Mouse (Mus musculus) midbrain, embryonic 13.5 days (tissue): ENCODE measurements at regions not wholly inside any gene's neighbourhood (a gene's known extent, or its start where the extent isn't known, plus 50 kb on each side); places are given as distances from the start of the nearest gene placed in this dataset.

ENCODE experiments used
- ATAC-seq: fragments of 200-750 bp; cut with Nextera tagmentation; 2 replicates; pipeline ENCODE4 v1.8.0; 2017; ENCODE audit warnings: mild to moderate bottlenecking, moderate TSS enrichment, moderate library complexity
- H3K27ac ChIP-seq: fragments of 300-500 bp; sonication (generic); 2 replicates; pipeline ENCODE4 v1.5.1; 2015; ENCODE audit warnings: inconsistent platforms, mild to moderate bottlenecking, moderate library complexity
- H3K27me3 ChIP-seq: fragments of 300-500 bp; sonication (generic); 2 replicates; pipeline ENCODE4 v1.6.1; 2015; ENCODE audit warnings: mild to moderate bottlenecking, inconsistent platforms
- H3K36me3 ChIP-seq: fragments of 300-500 bp; sonication (generic); 2 replicates; pipeline ENCODE4 v1.6.1; 2015; ENCODE audit warnings: mild to moderate bottlenecking, inconsistent platforms
- H3K4me1 ChIP-seq: fragments of 300-500 bp; sonication (generic); replicated peaks from 2 replicates; pipeline ENCODE4 v1.6.1; 2015; ENCODE audit warnings: inconsistent platforms
- H3K4me2 ChIP-seq: fragments of 300-500 bp; sonication (generic); replicated peaks from 2 replicates; pipeline ENCODE4 v1.6.1; 2015; ENCODE audit warnings: moderate library complexity, mild to moderate bottlenecking, inconsistent platforms
- H3K4me3 ChIP-seq: fragments of 300-500 bp; sonication (generic); replicated peaks from 2 replicates; pipeline ENCODE4 v1.5.1; 2015; ENCODE audit warnings: mild to moderate bottlenecking, inconsistent platforms
- H3K9ac ChIP-seq: fragments of 300-500 bp; sonication (generic); replicated peaks from 2 replicates; pipeline ENCODE4 v1.6.1; 2015; ENCODE audit warnings: mild to moderate bottlenecking, inconsistent platforms
- H3K9me3 ChIP-seq: fragments of 300-500 bp; sonication (generic); 2 replicates; pipeline ENCODE4 v1.6.1; 2016; ENCODE audit warnings: mild to moderate bottlenecking, inconsistent platforms
- WGBS: fragments of 180-500 bp; shearing (Covaris S2); methylation state at CpG from one replicate; pipeline ENCODE4 v1.1.7; 2015; 5-methylcytosine and 5-hydroxymethylcytosine counted together

- no peak overlapping the region for H3K4me3 ChIP-seq
- no peaks in the 10 kb centered on the region for H3K36me3 ChIP-seq
- peaks cover 6% of the 10 kb centered on the region; the same call in 1 of the 2 replicates for H3K27me3 ChIP-seq
- H3K4me1 ChIP-seq: no peaks in the 10 kb centered on the region
- no peak overlapping the region for H3K9ac ChIP-seq
- whole genome bisulfite sequencing: 54% methylated on average over 10 of the region's 10 CpGs
- H3K9me3 ChIP-seq: 0 out of 2 replicates have a peak, but pooled peaks cover under 1% of the 10 kb centered on the region
- ATAC-seq: no peak
- no peak overlapping the region for H3K27ac ChIP-seq
- H3K4me2 ChIP-seq: no peak overlapping the region
Observed at GRCm38 (mm10) chr4:99503221-99503744, 152.8 kb upstream of the Foxd3 start.

- 28% methylated on average over 6 of the region's 6 CpGs for WGBS
- Histone ChIP-seq H3K9me3 (0 out of 2 replicates have a peak, but pooled peaks cover 4% of the 10 kb centered on the region), H3K4me1 (peaks cover 7% of the 10 kb centered on the region), H3K9ac (no peak overlapping the region), H3K27ac (no peak overlapping the region), H3K27me3 (no peaks in the 10 kb centered on the region), H3K36me3 (no peaks in the 10 kb centered on the region), H3K4me3 (no peak overlapping the region), H3K4me2 (no peak overlapping the region)
- ATAC-seq: 0 out of 2 replicates have a peak, but pooled peaks have one; percentile 43
Observed at GRCm38 (mm10) chr4:99511993-99512392, 144.1 kb upstream of the Foxd3 start.

GRCm38 (mm10) chr4:99516883-99517282 is 139.2 kb upstream of the Foxd3 start:
- H3K36me3 ChIP-seq: no peaks in the 10 kb centered on the region
- H3K4me2 ChIP-seq: no peak overlapping the region
- no peak overlapping the region for H3K27ac ChIP-seq
- H3K9me3 ChIP-seq: no peaks in the 10 kb centered on the region
- 81% methylated on average over 3 of the region's 3 CpGs for WGBS
- no peak for ATAC-seq
- H3K4me1 ChIP-seq: peaks cover 5% of the 10 kb centered on the region
- H3K4me3 ChIP-seq: no peak overlapping the region
- no peak overlapping the region for H3K9ac ChIP-seq
- H3K27me3 ChIP-seq: no peaks in the 10 kb centered on the region

GRCm38 (mm10) chr4:99527441-99527840 is 128.7 kb upstream of the Foxd3 start:
- H3K27ac ChIP-seq: no peak overlapping the region
- H3K4me3 ChIP-seq: no peak overlapping the region
- H3K4me2 ChIP-seq: no peak overlapping the region
- no peak for ATAC-seq
- no peaks in the 10 kb centered on the region for H3K4me1 ChIP-seq
- no peaks in the 10 kb centered on the region for H3K27me3 ChIP-seq
- no peaks in the 10 kb centered on the region for H3K36me3 ChIP-seq
- no peaks in the 10 kb centered on the region for H3K9me3 ChIP-seq
- WGBS: 92% methylated on average over 12 of the region's 12 CpGs
- no peak overlapping the region for H3K9ac ChIP-seq

GRCm38 (mm10) chr4:99544014-99544413 is 112.1 kb upstream of the Foxd3 start:
- Histone ChIP-seq H3K9me3 (peaks cover 5% of the 10 kb centered on the region; the same call in 1 of the 2 replicates), H3K27ac (no peak overlapping the region), H3K4me1 (no peaks in the 10 kb centered on the region), H3K27me3 (no peaks in the 10 kb centered on the region), H3K4me2 (no peak overlapping the region), H3K9ac (no peak overlapping the region), H3K36me3 (no peaks in the 10 kb centered on the region), H3K4me3 (no peak overlapping the region)
- ATAC-seq: no peak
- 86% methylated on average over 6 of the region's 6 CpGs for WGBS

- H3K9ac ChIP-seq: no peak overlapping the region
- H3K27ac ChIP-seq: no peak overlapping the region
- no peak overlapping the region for H3K4me3 ChIP-seq
- no peaks in the 10 kb centered on the region for H3K36me3 ChIP-seq
- no peaks in the 10 kb centered on the region for H3K4me1 ChIP-seq
- H3K4me2 ChIP-seq: no peak overlapping the region
- H3K9me3 ChIP-seq: peaks cover 5% of the 10 kb centered on the region; the same call in 1 of the 2 replicates
- no peak for ATAC-seq
- WGBS: 70% methylated on average over 3 of the region's 3 CpGs
- H3K27me3 ChIP-seq: no peaks in the 10 kb centered on the region
Observed at GRCm38 (mm10) chr4:99545742-99546141, 110.4 kb upstream of the Foxd3 start.

- H3K27me3 ChIP-seq: peaks cover 57% of the 10 kb centered on the region
- H3K4me3 ChIP-seq: no peak overlapping the region
- no peak overlapping the region for H3K27ac ChIP-seq
- H3K9ac ChIP-seq: no peak overlapping the region
- H3K4me2 ChIP-seq: no peak overlapping the region
- no peaks in the 10 kb centered on the region for H3K9me3 ChIP-seq
- no peak for ATAC-seq
- no peaks in the 10 kb centered on the region; the same call in 1 of the 2 replicates for H3K4me1 ChIP-seq
- H3K36me3 ChIP-seq: no peaks in the 10 kb centered on the region
- WGBS: 53% methylated on average over 5 of the region's 5 CpGs
Observed at GRCm38 (mm10) chr4:99557963-99558362, 98.1 kb upstream of the Foxd3 start.

- Histone ChIP-seq H3K9me3 (no peaks in the 10 kb centered on the region), H3K4me2 (no peak overlapping the region), H3K27ac (no peak overlapping the region), H3K9ac (no peak overlapping the region), H3K4me1 (no peaks in the 10 kb centered on the region; the same call in 1 of the 2 replicates), H3K36me3 (no peaks in the 10 kb centered on the region), H3K27me3 (peaks cover 82% of the 10 kb centered on the region), H3K4me3 (no peak overlapping the region)
- ATAC-seq: no peak
- 37% methylated on average over 8 of the region's 8 CpGs for WGBS
Observed at GRCm38 (mm10) chr4:99560604-99561003, 95.5 kb upstream of the Foxd3 start.

GRCm38 (mm10) chr4:99561506-99561937 is 94.6 kb upstream of the Foxd3 start:
- H3K4me2 ChIP-seq: no peak overlapping the region
- no peaks in the 10 kb centered on the region for H3K9me3 ChIP-seq
- no peaks in the 10 kb centered on the region for H3K36me3 ChIP-seq
- H3K27me3 ChIP-seq: peaks cover 88% of the 10 kb centered on the region
- H3K9ac ChIP-seq: no peak overlapping the region
- H3K4me3 ChIP-seq: no peak overlapping the region
- no peaks in the 10 kb centered on the region; the same call in 1 of the 2 replicates for H3K4me1 ChIP-seq
- no peak overlapping the region for H3K27ac ChIP-seq
- whole genome bisulfite sequencing: 7% methylated on average over 6 of the region's 6 CpGs
- ATAC-seq: no peak

GRCm38 (mm10) chr4:99565401-99565800 is 90.7 kb upstream of the Foxd3 start:
- no peak overlapping the region for H3K4me2 ChIP-seq
- H3K27me3 ChIP-seq: peaks cover 95% of the 10 kb centered on the region
- no peak overlapping the region for H3K27ac ChIP-seq
- WGBS: 89% methylated on average over 9 of the region's 9 CpGs
- ATAC-seq: no peak
- no peaks in the 10 kb centered on the region for H3K36me3 ChIP-seq
- no peak overlapping the region for H3K4me3 ChIP-seq
- peaks cover 9% of the 10 kb centered on the region; the same call in 1 of the 2 replicates for H3K9me3 ChIP-seq
- H3K9ac ChIP-seq: no peak overlapping the region
- no peaks in the 10 kb centered on the region; the same call in 1 of the 2 replicates for H3K4me1 ChIP-seq

GRCm38 (mm10) chr4:99572841-99573642 is 83.1 kb upstream of the Foxd3 start:
- Histone ChIP-seq H3K36me3 (no peaks in the 10 kb centered on the region), H3K9me3 (peaks cover 9% of the 10 kb centered on the region; the same call in 1 of the 2 replicates), H3K4me3 (peak overlapping the region; percentile 33), H3K27ac (peak overlapping the region; percentile 39; the same call in 1 of the 2 replicates), H3K9ac (peak overlapping the region; percentile 59), H3K4me2 (peak overlapping the region; percentile 59), H3K4me1 (peaks cover 32% of the 10 kb centered on the region), H3K27me3 (peaks cover 81% of the 10 kb centered on the region)
- peak; percentile 82 for ATAC-seq
- under 1% methylated on average over 33 of the region's 33 CpGs for WGBS

GRCm38 (mm10) chr4:99574021-99574531 is 82.0 kb upstream of the Foxd3 start:
- peaks cover 81% of the 10 kb centered on the region for H3K27me3 ChIP-seq
- no peak overlapping the region for H3K4me3 ChIP-seq
- H3K36me3 ChIP-seq: no peaks in the 10 kb centered on the region
- no peak overlapping the region for H3K9ac ChIP-seq
- no peak overlapping the region for H3K27ac ChIP-seq
- H3K4me1 ChIP-seq: peaks cover 32% of the 10 kb centered on the region
- 9% methylated on average over 11 of the region's 11 CpGs for WGBS
- ATAC-seq: peak; percentile 78
- H3K9me3 ChIP-seq: no peaks in the 10 kb centered on the region
- H3K4me2 ChIP-seq: no peak overlapping the region
